Mouse (Mus musculus): ENCODE measurements at regions not wholly inside any gene's neighbourhood (a gene's known extent, or its start where the extent isn't known, plus 50 kb on each side); places are given as distances from the start of the nearest gene placed in this dataset.

- DNase-seq = no peak
Measured at GRCm38 (mm10) chr4:31627777-31628176, 336.1 kb upstream of the Map3k7 start.

- DNase-seq = no peak
Measured at GRCm38 (mm10) chr4:31638564-31638963, 325.3 kb upstream of the Map3k7 start.

GRCm38 (mm10) chr4:31642161-31642560 is 321.7 kb upstream of the Map3k7 start:
- DNase-seq = no peak

- DNase-seq = peak; percentile 48
Measured at GRCm38 (mm10) chr4:31642593-31643290, 321.2 kb upstream of the Map3k7 start.

- no peak for DNase-seq
Measured at GRCm38 (mm10) chr4:31648631-31649368, 315.1 kb upstream of the Map3k7 start.

- DNase-seq = no peak
Measured at GRCm38 (mm10) chr4:31655364-31656106, 308.4 kb upstream of the Map3k7 start.

GRCm38 (mm10) chr4:31656111-31656510 is 307.8 kb upstream of the Map3k7 start:
- no peak for DNase-seq

- no peak for DNase-seq
Measured at GRCm38 (mm10) chr4:31658820-31659219, 305.1 kb upstream of the Map3k7 start.

- no peak for DNase-seq
Measured at GRCm38 (mm10) chr4:31660896-31661295, 303.0 kb upstream of the Map3k7 start.

GRCm38 (mm10) chr4:31671530-31672170 is 292.2 kb upstream of the Map3k7 start:
- DNase-seq = no peak

- DNase-seq = no peak
Measured at GRCm38 (mm10) chr4:31672171-31672841, 291.6 kb upstream of the Map3k7 start.

- DNase-seq = no peak
Measured at GRCm38 (mm10) chr4:31672842-31673171, 291.1 kb upstream of the Map3k7 start.

- no peak for DNase-seq
Measured at GRCm38 (mm10) chr4:31679007-31679590, 284.8 kb upstream of the Map3k7 start.

- DNase-seq = no peak
Measured at GRCm38 (mm10) chr4:31680958-31681357, 282.9 kb upstream of the Map3k7 start.

GRCm38 (mm10) chr4:31689083-31689482 is 274.8 kb upstream of the Map3k7 start:
- DNase-seq = no peak

- DNase-seq = no peak
Measured at GRCm38 (mm10) chr4:31697769-31698505, 266.0 kb upstream of the Map3k7 start.

GRCm38 (mm10) chr4:31698506-31698782 is 265.5 kb upstream of the Map3k7 start:
- no peak for DNase-seq

- DNase-seq = no peak
Measured at GRCm38 (mm10) chr4:31699296-31699695, 264.6 kb upstream of the Map3k7 start.

GRCm38 (mm10) chr4:31714054-31714651 is 249.7 kb upstream of the Map3k7 start:
- DNase-seq = no peak

- no peak for DNase-seq
Measured at GRCm38 (mm10) chr4:31723501-31723900, 240.4 kb upstream of the Map3k7 start.

GRCm38 (mm10) chr4:31724400-31724799 is 239.5 kb upstream of the Map3k7 start:
- no peak for DNase-seq
